Mouse (Mus musculus): ENCODE results near the gene 4930535I16Rik. TPM values are rescaled to one million over a fixed set of nuclear protein-coding genes. Genes with fewer than 3 reads are reported as not detected.
A peak's percentile ranks its signal among the peaks of the same experiment; 100 is the strongest.
"Not testable (repeated sequence)": the region's sequence is repeated elsewhere in the genome, so short reads cannot be mapped to it uniquely, and the experiment has no call there.

4930535I16Rik gene
- polyA plus RNA-seq (2015; fragmentation: Nextera tagmentation; extraction: Ambion mirVana), result not detected in 2 replicates

DNA sequence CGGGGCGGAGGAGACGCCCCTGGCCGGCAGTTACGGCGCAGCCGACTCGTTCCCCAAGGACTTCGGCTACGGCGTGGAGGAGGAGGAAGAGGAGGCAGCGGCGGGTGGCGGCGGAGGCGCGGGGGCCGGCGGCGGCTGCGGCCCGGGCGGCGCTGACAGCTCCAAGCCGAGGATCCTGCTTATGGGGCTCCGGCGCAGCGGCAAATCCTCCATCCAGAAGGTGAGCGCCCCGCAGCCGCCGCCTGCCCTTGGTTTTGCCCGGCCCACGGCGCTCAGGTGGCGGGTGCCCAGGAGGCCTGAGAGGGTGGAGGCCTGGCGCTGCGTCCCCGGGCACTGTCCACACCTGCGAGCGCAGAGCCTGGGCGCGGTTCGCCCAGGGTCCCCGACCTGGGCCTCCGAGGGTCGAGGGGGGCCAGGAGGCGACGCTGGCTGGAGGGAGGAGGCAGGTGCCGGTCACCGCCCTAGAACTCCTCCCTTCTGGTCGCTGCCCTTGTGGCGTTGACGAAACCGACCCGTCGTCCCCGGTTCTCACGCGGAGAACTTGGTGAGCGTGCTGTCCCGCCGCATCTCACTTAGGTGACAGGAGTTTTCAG is at the start of gene 4930535I16Rik:
4930535I16Rik (minus strand) TSS at position 475 of the 593 bp plus-strand sequence.
- WGBS, result under 1% methylated on average over 47 of the region's 63 CpGs
- peak within 1 kb of the TSS; percentile 100 for H3K4me3 ChIP-seq

DNA sequence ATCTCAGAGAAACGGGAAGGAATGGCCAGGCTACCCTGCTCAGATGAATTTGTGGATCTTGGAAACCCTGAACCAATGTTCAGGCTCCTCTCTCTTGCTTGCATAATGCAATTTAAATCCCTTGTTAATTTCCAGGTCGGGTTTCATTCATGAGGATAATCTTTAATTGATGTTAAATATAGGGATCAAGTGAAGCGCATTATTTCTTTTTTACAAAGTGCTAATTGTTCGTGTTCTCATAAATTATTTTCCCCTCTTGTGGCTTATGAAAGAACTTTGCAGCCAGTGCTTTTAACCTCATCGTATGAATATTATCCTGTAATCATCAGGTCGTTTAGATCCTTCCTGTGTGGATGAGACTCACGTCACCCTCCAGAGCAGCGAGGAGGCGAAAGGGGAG is 44.9 kb upstream of the 4930535I16Rik start:
- H3K9me3 ChIP-seq, result no peaks in the 10 kb centered on the region
- H3K4me1 ChIP-seq (replicated peaks), result 0 out of 2 replicates have a peak, but pooled peaks cover 5% of the 10 kb centered on the region
- H3K4me2 ChIP-seq, result no peak overlapping the region
- H3K27me3 ChIP-seq, result peaks cover 28% of the 10 kb centered on the region
- H3K4me3 ChIP-seq, result no peak overlapping the region
- H3K36me3 ChIP-seq, result no peaks in the 10 kb centered on the region
- H3K9ac ChIP-seq, result no peak overlapping the region
- H3K27ac ChIP-seq (replicated peaks), result no peak overlapping the region
- ATAC-seq (ENCODE audit: low read depth), result no peak
- WGBS, result 62% methylated on average over 9 of the region's 9 CpGs

More for the DNA sequence above, at the start of gene 4930535I16Rik:
- no peaks in the 10 kb centered on the region for H3K27me3 ChIP-seq
- H3K27ac ChIP-seq (replicated peaks), result peak within 1 kb of the TSS; percentile 88
- peak within 1 kb of the TSS; percentile 92 for H3K4me2 ChIP-seq
- no peaks in the 10 kb centered on the region for H3K9me3 ChIP-seq
- peaks cover 24% of the 10 kb centered on the region for H3K4me1 ChIP-seq (replicated peaks)
- peak within 1 kb of the TSS; percentile 98 for H3K9ac ChIP-seq
- peaks cover 35% of the 10 kb centered on the region for H3K36me3 ChIP-seq
- peak; percentile 64 for ATAC-seq (ENCODE audit: low read depth)

DNA sequence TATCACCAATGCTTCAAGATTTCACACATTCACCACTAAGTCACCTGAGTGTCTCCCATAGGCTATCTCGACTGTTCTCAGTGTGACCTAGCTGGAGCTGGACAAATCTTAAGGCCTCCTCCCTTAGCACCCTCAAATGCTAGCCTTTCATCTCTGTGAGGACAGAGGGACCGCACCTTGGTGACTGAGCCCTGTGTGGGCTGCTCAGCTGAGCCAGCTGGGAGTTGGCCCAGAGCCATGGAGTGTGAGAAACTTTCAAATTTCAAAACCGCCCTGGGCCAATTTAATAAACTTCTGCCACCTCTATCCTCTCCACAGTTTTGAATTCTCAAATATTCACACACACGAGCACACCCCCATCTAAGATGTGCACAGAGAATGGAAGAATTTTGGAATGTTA is 43.1 kb upstream of the 4930535I16Rik start:
- H3K9ac ChIP-seq, result no peak overlapping the region
- no peaks in the 10 kb centered on the region for H3K9me3 ChIP-seq
- H3K4me2 ChIP-seq, result no peak overlapping the region
- H3K27ac ChIP-seq (replicated peaks), result no peak overlapping the region
- peaks cover 44% of the 10 kb centered on the region for H3K27me3 ChIP-seq
- 71% methylated on average over 4 of the region's 4 CpGs for WGBS
- H3K36me3 ChIP-seq, result no peaks in the 10 kb centered on the region
- no peak overlapping the region for H3K4me3 ChIP-seq
- no peak for ATAC-seq (ENCODE audit: low read depth)
- peaks cover 13% of the 10 kb centered on the region for H3K4me1 ChIP-seq (replicated peaks)

DNA sequence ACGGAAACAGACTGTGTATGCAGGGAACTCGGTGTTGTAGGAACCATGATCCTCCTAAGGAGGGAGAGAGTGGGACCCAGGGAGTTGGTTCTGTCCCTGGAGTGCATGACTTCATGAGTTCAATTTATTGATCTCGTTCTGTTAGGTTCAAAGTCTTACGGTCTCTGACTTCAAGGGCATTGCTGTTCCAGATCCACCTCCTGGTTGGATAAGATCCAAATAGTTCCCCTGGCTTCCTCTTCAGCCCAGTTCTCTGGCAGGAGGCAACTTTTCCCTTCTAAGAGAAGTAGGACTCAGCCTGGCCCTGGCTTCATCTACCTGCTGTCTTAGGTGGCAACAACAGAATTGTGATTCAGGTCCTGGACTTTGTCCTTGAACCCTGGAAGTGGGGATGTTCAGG is 40.1 kb upstream of the 4930535I16Rik start:
- no peak overlapping the region for H3K9ac ChIP-seq
- H3K4me1 ChIP-seq (replicated peaks), result peaks cover 13% of the 10 kb centered on the region
- peaks cover 61% of the 10 kb centered on the region for H3K27me3 ChIP-seq
- no peaks in the 10 kb centered on the region for H3K36me3 ChIP-seq
- H3K9me3 ChIP-seq, result no peaks in the 10 kb centered on the region
- H3K4me3 ChIP-seq, result no peak overlapping the region
- ATAC-seq (ENCODE audit: low read depth), result no peak
- no peak overlapping the region for H3K4me2 ChIP-seq
- no peak overlapping the region for H3K27ac ChIP-seq (replicated peaks)
- 65% methylated on average over 4 of the region's 4 CpGs for WGBS

DNA sequence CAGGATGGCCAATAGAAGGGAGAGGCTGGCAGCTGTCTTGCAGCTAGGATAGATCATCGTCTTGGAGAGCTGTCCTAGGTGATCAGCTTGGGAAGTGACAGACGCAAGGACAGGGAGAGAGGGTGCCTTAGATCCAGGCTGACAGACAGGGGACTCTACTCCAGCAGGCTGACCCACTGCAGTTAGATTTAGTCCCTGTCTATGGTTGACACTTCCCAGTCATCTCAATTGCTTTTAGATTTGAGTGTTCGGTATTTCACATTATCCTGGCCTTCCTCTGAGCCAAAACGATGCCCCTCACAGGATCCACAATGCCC is 39.6 kb upstream of the 4930535I16Rik start:
- 0 out of 2 replicates have a peak overlapping the region, but pooled peaks have one; percentile 41 for H3K4me2 ChIP-seq
- WGBS, result 59% methylated on average over 4 of the region's 4 CpGs
- H3K9me3 ChIP-seq, result no peaks in the 10 kb centered on the region
- ATAC-seq (ENCODE audit: low read depth), result no peak
- H3K4me1 ChIP-seq (replicated peaks), result peaks cover 13% of the 10 kb centered on the region
- H3K9ac ChIP-seq, result no peak overlapping the region
- H3K36me3 ChIP-seq, result no peaks in the 10 kb centered on the region
- H3K27me3 ChIP-seq, result peaks cover 61% of the 10 kb centered on the region
- H3K4me3 ChIP-seq, result no peak overlapping the region
- no peak overlapping the region for H3K27ac ChIP-seq (replicated peaks)

DNA sequence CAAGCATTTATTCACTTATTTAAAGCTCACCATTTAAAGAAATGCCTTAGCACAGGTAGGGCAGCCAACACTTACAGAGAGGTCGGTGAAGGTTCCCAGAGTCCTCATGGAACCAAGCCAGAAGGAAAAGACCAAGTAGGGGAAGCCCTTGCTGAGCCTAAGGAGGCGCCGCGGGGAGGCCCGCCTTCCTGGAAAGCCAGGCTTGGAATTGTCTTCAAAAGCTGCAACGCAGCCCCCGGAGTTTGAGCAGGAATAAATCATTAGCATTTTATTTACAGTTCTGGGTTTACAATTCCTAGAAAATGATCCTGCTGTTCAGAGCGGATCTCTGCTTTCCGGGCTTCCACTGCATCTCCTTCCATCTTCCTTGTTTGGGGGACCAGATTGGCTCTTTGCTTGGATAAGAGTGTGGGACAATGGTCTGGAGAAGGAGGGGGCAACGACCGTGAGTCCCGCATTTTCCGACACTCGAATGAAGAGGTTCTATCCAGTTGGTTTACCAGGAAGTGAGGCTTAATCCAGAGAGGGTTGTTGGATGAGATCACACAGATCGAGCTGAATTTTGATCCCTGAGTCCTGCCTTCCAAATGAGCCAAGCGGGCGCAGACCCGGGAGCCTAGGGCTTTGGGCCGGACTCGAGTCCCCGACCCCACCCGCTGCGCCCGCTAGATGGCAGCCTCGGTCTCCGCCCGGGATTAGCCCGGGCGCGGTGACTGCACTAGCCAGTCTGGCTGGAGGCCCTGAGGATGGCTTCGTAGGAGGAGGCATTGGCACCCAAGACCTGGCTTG is 39.1 kb upstream of the 4930535I16Rik start:
- 0 out of 2 replicates have a peak overlapping the region, but pooled peaks have one; percentile 1 for H3K9ac ChIP-seq

DNA sequence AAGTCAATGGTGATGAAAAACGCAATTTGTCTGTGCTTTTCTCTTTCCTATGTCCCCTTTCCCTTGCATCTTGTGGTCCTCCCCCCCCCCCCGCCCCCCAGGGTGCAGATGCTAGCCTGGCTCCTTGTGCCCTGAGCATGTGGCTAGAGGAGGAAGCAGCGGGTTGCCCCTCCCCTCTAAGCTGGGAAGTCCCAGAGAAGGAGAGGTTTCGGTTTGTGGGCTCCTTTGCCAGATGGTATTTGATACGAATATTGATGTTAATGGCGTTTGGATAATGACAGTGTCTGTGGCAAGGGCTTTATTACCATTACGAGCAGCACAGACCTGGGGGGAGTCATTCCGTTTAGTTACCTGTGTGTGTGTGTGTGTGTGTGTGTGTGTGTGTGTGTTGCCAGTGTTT is 34.2 kb upstream of the 4930535I16Rik start:
- no peak for ATAC-seq (ENCODE audit: low read depth)
- Histone ChIP-seq H3K9me3 (no peaks in the 10 kb centered on the region), H3K4me2 (no peak overlapping the region), H3K4me1 (replicated peaks) (peaks cover 18% of the 10 kb centered on the region), H3K4me3 (no peak overlapping the region), H3K27ac (replicated peaks) (no peak overlapping the region), H3K27me3 (peaks cover 36% of the 10 kb centered on the region), H3K9ac (no peak overlapping the region), H3K36me3 (no peaks in the 10 kb centered on the region)
- WGBS, result 42% methylated on average over 7 of the region's 8 CpGs

More for the DNA sequence above, 39.1 kb upstream of the 4930535I16Rik start:
- Histone ChIP-seq H3K27me3 (peaks cover 61% of the 10 kb centered on the region), H3K4me1 (replicated peaks) (peaks cover 15% of the 10 kb centered on the region), H3K4me3 (0 out of 2 replicates have a peak overlapping the region, but pooled peaks have one; percentile 13), H3K36me3 (no peaks in the 10 kb centered on the region), H3K9me3 (no peaks in the 10 kb centered on the region), H3K27ac (replicated peaks) (no peak overlapping the region), H3K4me2 (peak overlapping the region; percentile 41)
- ATAC-seq (ENCODE audit: low read depth), result peak; percentile 91
- WGBS, result 7% methylated on average over 31 of the region's 31 CpGs

DNA sequence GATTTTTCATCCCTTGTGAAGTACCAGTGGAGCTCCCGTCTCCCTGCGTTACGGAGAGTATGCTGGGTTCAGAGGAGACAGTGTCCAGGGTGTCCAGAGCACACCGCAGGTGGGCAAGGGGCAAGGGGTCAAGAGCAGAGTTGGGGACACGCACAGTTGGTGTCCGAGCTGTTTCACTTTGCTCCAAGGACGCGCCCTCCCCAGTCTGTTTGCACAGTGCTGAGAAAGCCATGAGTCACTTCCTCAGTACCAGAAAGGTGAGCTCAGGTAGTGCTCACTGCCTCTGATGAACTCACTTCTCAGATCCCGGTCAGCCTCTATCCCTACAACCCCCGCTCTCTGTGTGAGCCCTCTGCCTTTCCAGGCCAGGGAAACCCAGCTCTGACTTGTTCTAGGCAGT is 31.8 kb upstream of the 4930535I16Rik start:
- no peak overlapping the region for H3K27ac ChIP-seq (replicated peaks)
- no peak overlapping the region for H3K9ac ChIP-seq
- peaks cover 18% of the 10 kb centered on the region for H3K27me3 ChIP-seq
- H3K4me2 ChIP-seq, result no peak overlapping the region
- ATAC-seq (ENCODE audit: low read depth), result 0 out of 2 replicates have a peak, but pooled peaks have one; percentile 19
- H3K36me3 ChIP-seq, result no peaks in the 10 kb centered on the region
- no peak overlapping the region for H3K4me3 ChIP-seq
- H3K9me3 ChIP-seq, result no peaks in the 10 kb centered on the region
- H3K4me1 ChIP-seq (replicated peaks), result peaks cover 11% of the 10 kb centered on the region
- WGBS, result 69% methylated on average over 10 of the region's 10 CpGs

DNA sequence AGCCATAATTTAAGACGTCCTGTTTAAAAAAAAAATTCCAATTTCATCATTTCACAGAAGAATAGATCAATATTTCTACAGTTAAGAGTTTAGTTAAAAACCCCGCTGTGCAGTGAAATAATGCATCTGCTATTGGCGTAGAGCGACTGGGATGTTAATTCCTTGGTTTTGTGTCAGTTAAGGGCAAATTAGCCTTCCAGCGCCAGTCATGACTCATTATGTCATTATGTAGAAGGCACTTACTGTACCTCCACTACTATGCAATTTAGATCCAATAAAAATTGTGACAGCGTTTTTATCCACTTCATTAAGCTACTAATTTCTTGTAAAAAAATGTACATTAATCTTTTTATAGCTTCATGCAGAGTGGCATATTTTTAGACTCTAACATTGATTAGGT is 31.1 kb upstream of the 4930535I16Rik start:
- Histone ChIP-seq H3K36me3 (no peaks in the 10 kb centered on the region), H3K27me3 (peaks cover 11% of the 10 kb centered on the region), H3K9me3 (no peaks in the 10 kb centered on the region), H3K4me2 (no peak overlapping the region), H3K9ac (no peak overlapping the region), H3K27ac (replicated peaks) (no peak overlapping the region), H3K4me1 (replicated peaks) (peaks cover 11% of the 10 kb centered on the region), H3K4me3 (no peak overlapping the region)
- ATAC-seq (ENCODE audit: low read depth), result no peak
- 63% methylated on average over 6 of the region's 6 CpGs for WGBS

DNA sequence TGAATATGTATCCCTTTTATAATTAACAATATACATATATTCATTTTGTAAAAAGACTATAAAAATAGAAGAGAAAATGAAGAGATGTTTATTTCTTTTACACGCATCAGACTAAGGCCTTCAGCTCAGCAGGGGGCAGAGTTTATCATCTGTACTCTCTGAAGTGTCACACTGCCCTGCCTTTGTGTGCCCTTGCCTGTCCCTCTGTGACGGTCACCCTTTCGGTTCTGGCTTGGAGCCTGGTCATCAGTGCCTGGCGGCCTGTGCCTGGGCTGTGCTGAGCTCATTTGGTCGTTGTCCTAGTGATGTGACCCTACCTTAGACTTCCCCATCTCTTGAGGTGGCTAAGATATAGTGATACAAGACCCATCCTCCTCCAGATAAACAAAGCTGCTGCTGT is 29.3 kb upstream of the 4930535I16Rik start:
- Histone ChIP-seq H3K4me3 (no peak overlapping the region), H3K27me3 (peaks cover 7% of the 10 kb centered on the region), H3K27ac (replicated peaks) (no peak overlapping the region), H3K9ac (no peak overlapping the region), H3K4me2 (no peak overlapping the region), H3K4me1 (replicated peaks) (peaks cover 10% of the 10 kb centered on the region), H3K9me3 (no peaks in the 10 kb centered on the region), H3K36me3 (no peaks in the 10 kb centered on the region)
- ATAC-seq (ENCODE audit: low read depth), result no peak
- WGBS, result 54% methylated on average over 5 of the region's 5 CpGs

DNA sequence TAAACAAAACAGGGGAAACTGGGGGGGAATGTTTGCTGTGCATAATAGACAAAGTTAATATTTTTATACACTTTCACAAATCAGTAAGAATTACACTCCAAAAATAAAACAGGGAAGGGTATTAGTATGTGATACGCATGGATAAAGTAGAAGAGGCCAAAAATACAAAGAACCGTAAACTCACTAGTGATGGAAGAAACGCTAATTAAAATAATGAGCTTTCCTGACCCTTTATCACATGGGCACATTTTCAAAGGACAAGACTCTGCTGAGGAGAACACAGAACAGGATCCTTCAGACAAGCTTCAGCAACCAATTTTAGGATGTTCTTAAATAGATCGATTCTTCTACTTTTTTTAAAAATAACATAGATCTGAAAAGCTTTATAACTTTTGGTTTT is 28.9 kb upstream of the 4930535I16Rik start:
- Histone ChIP-seq H3K36me3 (no peaks in the 10 kb centered on the region), H3K9me3 (no peaks in the 10 kb centered on the region), H3K4me2 (no peak overlapping the region), H3K27me3 (peaks cover 11% of the 10 kb centered on the region), H3K9ac (no peak overlapping the region), H3K27ac (replicated peaks) (no peak overlapping the region), H3K4me3 (no peak overlapping the region), H3K4me1 (replicated peaks) (peaks cover 6% of the 10 kb centered on the region; the same call in 1 of the 2 replicates)
- ATAC-seq (ENCODE audit: low read depth), result no peak
- 77% methylated on average over 4 of the region's 4 CpGs for WGBS

DNA sequence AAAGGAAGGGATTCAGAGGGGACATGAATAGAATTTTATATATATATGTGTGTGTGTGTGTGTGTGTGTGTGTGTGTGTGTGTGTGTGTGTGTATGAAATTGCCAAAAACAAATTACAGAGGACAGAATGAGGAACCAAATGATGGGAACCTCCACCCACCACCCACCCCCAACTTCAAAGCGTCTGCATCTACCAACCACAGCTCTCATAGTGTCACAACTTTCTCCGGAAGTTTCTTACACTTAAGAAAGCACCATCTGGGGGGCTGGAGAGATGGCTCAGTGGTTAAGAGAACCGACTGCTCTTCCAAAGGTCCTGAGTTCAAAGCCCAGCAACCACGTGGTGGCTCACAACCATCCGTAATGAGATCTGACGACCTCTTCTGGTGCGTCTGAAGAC is 23.1 kb upstream of the 4930535I16Rik start:
- WGBS, result 78% methylated on average over 7 of the region's 7 CpGs
- ATAC-seq (ENCODE audit: low read depth); H3K27me3 ChIP-seq; H3K4me1 ChIP-seq (replicated peaks); H3K4me2 ChIP-seq; H3K9me3 ChIP-seq; H3K9ac ChIP-seq; H3K27ac ChIP-seq (replicated peaks); H3K4me3 ChIP-seq: not testable (repeated sequence)
- H3K36me3 ChIP-seq, result peaks cover 14% of the 10 kb centered on the region
